Comparison of ENCODE assay signal across 10 mouse cellular contexts in genomic region chr5:143625497-143625896, GRCm38 (mm10). TPM values are rescaled to one million over a fixed set of nuclear protein-coding genes. Genes with fewer than 3 reads are reported as not detected.
DNase-seq lines count a peak whose midpoint lies in the region; ATAC-seq and TF ChIP-seq lines count a peak whose summit lies in the region.
"Had no signal": no experiment of that assay in that cellular context is flagged by ENCODE, and none has a peak within 500 bp of the region (broad histone marks: within the 10 kb centered on the region; RNA-seq: fewer than 3 reads in every experiment).

No protein-coding gene starts in this region.

- peaks cover 6% of the 10 kb centered on the region; the same call in 1 of the 2 replicates for H3K9me3 ChIP-seq in limb, embryonic 12.5 days
- no peaks in the 10 kb centered on the region for H3K9me3 ChIP-seq in midbrain, embryonic 16.5 days (replicated peaks; ENCODE audit: control insufficient read depth, low read length, poor library complexity, severe bottlenecking)

- 0 out of 2 replicates have a peak overlapping the region, but pooled peaks have one; percentile 1 for H3K9ac ChIP-seq in limb, embryonic 12.5 days (replicated peaks)
- H3K9ac ChIP-seq in midbrain, embryonic 16.5 days (ENCODE audit: low read depth, low read length): no peak overlapping the region

- H3K4me1 ChIP-seq in limb, embryonic 12.5 days (replicated peaks): peaks cover 48% of the 10 kb centered on the region
- peaks cover 5% of the 10 kb centered on the region for H3K4me1 ChIP-seq in small intestine, adult 2 months (ENCODE audit: control insufficient read depth, insufficient read depth, insufficient read length, low read length)
- peaks cover 17% of the 10 kb centered on the region for H3K4me1 ChIP-seq in midbrain, embryonic 16.5 days (ENCODE audit: control insufficient read depth, insufficient read depth, low read length)

- peak; percentile 40 for DNase-seq in kidney, adult 9 months
- DNase-seq in kidney, postnatal 10 days: no peak
- DNase-seq in gonadal fat pad, adult 2 months (ENCODE audit: low read depth): peak; percentile 44
- DNase-seq in layer of hippocampus, adult 18-20 months (ENCODE audit: low spot score in 2 of 2): no peak
- no peak for DNase-seq in gastrocnemius, adult 8-10 months (ENCODE audit: low spot score in 2 of 2)

- H3K36me3 ChIP-seq in limb, embryonic 12.5 days: 0 out of 2 replicates have a peak, but pooled peaks cover 4% of the 10 kb centered on the region
- H3K36me3 ChIP-seq in small intestine, adult 2 months (ENCODE audit: control insufficient read depth, insufficient read depth, low read length): no peaks in the 10 kb centered on the region
- no peaks in the 10 kb centered on the region for H3K36me3 ChIP-seq in midbrain, embryonic 16.5 days (ENCODE audit: control insufficient read depth, insufficient read depth, low read length)

- H3K27me3 ChIP-seq in limb, embryonic 12.5 days: no peaks in the 10 kb centered on the region
- no peaks in the 10 kb centered on the region for H3K27me3 ChIP-seq in small intestine, adult 2 months (ENCODE audit: control insufficient read depth, insufficient read depth, low read length)
- no peaks in the 10 kb centered on the region for H3K27me3 ChIP-seq in midbrain, embryonic 16.5 days (ENCODE audit: control insufficient read depth, insufficient read depth, low read depth, low read length)
- H3K27me3 ChIP-seq: Patski had no signal

- H3K27ac ChIP-seq in limb, embryonic 12.5 days: peak overlapping the region; percentile 50; the same call in 1 of the 2 replicates
- H3K27ac ChIP-seq in small intestine, adult 2 months (ENCODE audit: insufficient read depth, low read depth, low read length): 0 out of 2 replicates have a peak overlapping the region, but pooled peaks have one; percentile 38
- no peak overlapping the region for H3K27ac ChIP-seq in midbrain, embryonic 16.5 days (ENCODE audit: low read length)
- H3K27ac ChIP-seq: macrophage had no signal

- H3K4me3 ChIP-seq in limb, embryonic 12.5 days (replicated peaks): no peak overlapping the region; the same call in 1 of the 2 replicates
- no peak overlapping the region for H3K4me3 ChIP-seq in small intestine, adult 2 months (ENCODE audit: low read depth, low read length)
- no peak overlapping the region for H3K4me3 ChIP-seq in midbrain, embryonic 16.5 days (ENCODE audit: low read depth, low read length)

- no peak for TF ChIP-seq CTCF in small intestine, adult 2 months (IDR thresholded peaks at IDR 0.05; ENCODE audit: extremely low read depth, insufficient read length, insufficient replicate concordance, low read depth, low read length)

- H3K4me2 ChIP-seq in limb, embryonic 12.5 days: peak overlapping the region; percentile 29
- H3K4me2 ChIP-seq in midbrain, embryonic 16.5 days (ENCODE audit: low read length): no peak overlapping the region

- no peak for ATAC-seq in limb, embryonic 12.5 days (ENCODE audit: insufficient number of reproducible peaks, insufficient read depth, low FRiP score, low TSS enrichment, low read depth)
- ATAC-seq in midbrain, embryonic 16.5 days: no peak
- ATAC-seq: Patski had no signal

- no peak for TF ChIP-seq POLR2A in small intestine, adult 2 months (IDR thresholded peaks at IDR 0.05; ENCODE audit: low read depth, low read length)

- 70% methylated on average over 12 of the region's 12 CpGs for whole genome bisulfite sequencing in limb, embryonic 12.5 days
- 59% methylated on average over 12 of the region's 12 CpGs for WGBS in small intestine, adult 2 months
- WGBS in midbrain, embryonic 16.5 days: 90% methylated on average over 12 of the region's 12 CpGs

RNA-seq across cellular contexts. Expression of gene Cyth3, which starts 3.2 kb away (rescaled TPM):
- polyA plus RNA-seq in gonadal fat pad, adult 2 months (2012; rRNA removed): 33.5 and 37.2 TPM in 2 replicates
- 53.2 and 55.5 TPM in 2 replicates for polyA plus RNA-seq in limb, embryonic 12.5 days (2016; fragmentation: Nextera tagmentation; extraction: Ambion mirVana)
- polyA plus RNA-seq in small intestine, adult 2 months (2012; rRNA removed): 6.4 and 10.3 TPM in 2 replicates
- polyA plus RNA-seq in midbrain, embryonic 16.5 days (2015; fragmentation: Nextera tagmentation; extraction: Ambion mirVana): 40.2 and 40.7 TPM in 2 replicates
- 10 to 100 TPM; 41.3 to 51.6 TPM for total RNA-seq in layer of hippocampus, adult 18-20 months (2021)
- 10 to 100 TPM in 1 of 4 experiments, 1 to 10 TPM in 3; 5.8 to 10.3 (median 9.2) TPM for total RNA-seq in gastrocnemius, adult 8-10 months (2022)

Comparison
In these comparisons a context has a peak if more than half of its experiments do, and no peak if none do; other contexts are left out.
1. DNase-seq: peak in kidney, adult 9 months (single experiment) and gonadal fat pad, adult 2 months (single experiment); none in kidney, postnatal 10 days (single experiment), layer of hippocampus, adult 18-20 months (0 of 2) and gastrocnemius, adult 8-10 months (0 of 2).